Mouse (Mus musculus) myocyte (in vitro differentiated cells): ENCODE measurements around the gene H2-M10.2. TPM values are rescaled to one million over a fixed set of nuclear protein-coding genes. Genes with fewer than 3 reads are reported as not detected.

Experiments used
- H3K27me3 ChIP-seq: one replicate; pipeline ENCODE4 v1.6.1; 2011; ENCODE audit not compliant: control insufficient read depth, insufficient read depth, insufficient read length
- H3K36me3 ChIP-seq: one replicate; pipeline ENCODE4 v1.6.1; 2011; ENCODE audit not compliant: control insufficient read depth, insufficient read depth
- H3K4me2 ChIP-seq: one replicate; pipeline ENCODE4 v1.6.1; 2011; ENCODE audit warnings: low read depth, control low read depth
- H3K4me3 ChIP-seq: one replicate; pipeline ENCODE4 v1.5.1; 2011; ENCODE audit warnings: mild to moderate bottlenecking, control low read depth, moderate library complexity
- H3K79me2 ChIP-seq: one replicate; pipeline ENCODE4 v1.6.1; 2011; ENCODE audit not compliant: control insufficient read depth, insufficient read depth
- H3ac ChIP-seq: one replicate; pipeline ENCODE4 v1.6.1; 2011; ENCODE audit not compliant: control insufficient read depth, insufficient read length
- CEBPB ChIP-seq: IDR thresholded peaks from 2 replicates; pipeline ENCODE4 v1.6.1; 2011; ENCODE audit warnings: mild to moderate bottlenecking, moderate library complexity; ENCODE audit not compliant: poor library complexity, insufficient read depth, severe bottlenecking
- E2F4 ChIP-seq: IDR thresholded peaks from one replicate; pipeline ENCODE4 v1.6.1; 2011; ENCODE audit warnings: mild to moderate bottlenecking, control low read depth, moderate library complexity; ENCODE audit not compliant: insufficient read depth
- MAX ChIP-seq: IDR thresholded peaks from one replicate; pipeline ENCODE4 v1.6.1; 2011; ENCODE audit warnings: low read depth, mild to moderate bottlenecking, control low read depth
- MYOD1 ChIP-seq, 3 experiments: IDR thresholded peaks; one replicate each; pipeline ENCODE4 v1.6.1; 2011; ENCODE audit warnings: control low read depth in 2 of 3, low read depth in 2 of 3, mild to moderate bottlenecking in 2 of 3, moderate library complexity in 1 of 3; ENCODE audit not compliant: insufficient read length in 2 of 3, control insufficient read depth in 1 of 3
- MYOG ChIP-seq, 3 experiments: IDR thresholded peaks; one replicate each; pipeline ENCODE4 v1.6.1; 2011; ENCODE audit warnings: control low read depth in 2 of 3, low read depth in 2 of 3, mild to moderate bottlenecking in 2 of 3; ENCODE audit not compliant: insufficient read length in 2 of 3, control insufficient read depth in 1 of 3, insufficient read depth in 1 of 3
- POLR2A ChIP-seq: IDR thresholded peaks from one replicate; pipeline ENCODE4 v1.6.1; 2011; ENCODE audit warnings: low read depth, mild to moderate bottlenecking, control low read depth, moderate library complexity; ENCODE audit not compliant: insufficient read length
- POLR2AphosphoS2 ChIP-seq: IDR thresholded peaks from one replicate; pipeline ENCODE4 v1.6.1; 2011; ENCODE audit warnings: low read depth, control low read depth; ENCODE audit not compliant: insufficient read length
- REST ChIP-seq: IDR thresholded peaks from one replicate; pipeline ENCODE4 v1.6.1; 2011; ENCODE audit warnings: mild to moderate bottlenecking, control low read depth, moderate library complexity; ENCODE audit not compliant: insufficient read depth, insufficient read length
- SRF ChIP-seq: IDR thresholded peaks from one replicate; pipeline ENCODE4 v1.6.1; 2011; ENCODE audit warnings: low read depth; ENCODE audit not compliant: control insufficient read depth, insufficient read length
- TCF12 ChIP-seq: IDR thresholded peaks from one replicate; pipeline ENCODE4 v1.6.1; 2011; ENCODE audit warnings: mild to moderate bottlenecking, control low read depth; ENCODE audit not compliant: poor library complexity, insufficient read depth, severe bottlenecking
- TCF3 ChIP-seq: IDR thresholded peaks from one replicate; pipeline ENCODE4 v1.6.1; 2011; ENCODE audit warnings: low read depth, control low read depth; ENCODE audit not compliant: insufficient read length
- USF1 ChIP-seq: IDR thresholded peaks from one replicate; pipeline ENCODE4 v1.6.1; 2011; ENCODE audit warnings: low read depth, mild to moderate bottlenecking, control low read depth, moderate library complexity
- polyA plus RNA-seq: library from polyadenylated mRNA; unstranded; fragments of >200 nt; fragmentation: generic; extraction: Trizol; gene quantifications from one replicate; pipeline ENCODE4 v1.2.1, GENCODE M21; 2012; ENCODE audit warnings: missing spikeins

H2-M10.2 gene
- polyA plus RNA-seq, 1 experiment: not detected

DNA sequence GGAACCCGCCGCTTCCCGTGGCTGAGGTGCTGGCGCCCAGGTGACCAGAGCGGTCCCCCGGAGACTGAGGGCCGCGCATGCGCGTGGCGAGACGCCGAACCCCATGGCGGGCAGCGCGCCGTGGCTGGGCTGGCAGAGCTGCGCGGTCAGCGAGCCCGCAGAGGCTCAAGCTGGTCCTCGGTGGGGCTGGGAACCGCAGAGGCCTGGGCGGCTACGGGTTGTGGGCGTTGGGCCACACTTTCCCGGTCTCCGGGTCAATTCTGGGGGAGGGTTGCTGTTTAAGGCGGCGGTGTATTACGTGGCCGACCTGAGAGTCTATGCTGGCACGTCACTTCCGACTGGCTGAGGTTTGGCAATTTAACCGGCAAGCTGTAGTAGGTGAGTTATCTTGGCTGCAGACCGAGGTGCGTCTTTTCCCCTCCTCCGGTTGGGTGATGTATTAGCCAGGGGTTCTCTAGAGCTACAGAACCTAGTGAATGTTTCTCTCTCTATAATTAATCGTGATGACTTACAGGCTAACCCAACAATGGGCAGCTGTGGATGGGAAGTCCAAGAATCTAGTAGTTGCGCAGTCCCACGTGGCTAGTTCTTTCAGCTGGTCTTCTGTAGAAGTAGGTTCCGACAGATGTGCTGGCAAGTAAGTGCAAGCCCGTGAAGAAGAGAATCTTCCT, 14.6 kb downstream of the H2-M10.2 start, which contains the start of gene Trim39:
Trim39 (minus strand) TSS at position 662 of the 671 bp plus-strand sequence.
- Histone ChIP-seq H3K4me3 (peak within 1 kb of the TSS; percentile 83), H3K79me2 (peaks cover 52% of the 10 kb centered on the region), H3K27me3 (no peaks in the 10 kb centered on the region), H3K36me3 (peaks cover 6% of the 10 kb centered on the region), H3K4me2 (peak within 1 kb of the TSS; percentile 97), H3ac (peak within 1 kb of the TSS; percentile 82)
- no peak for TF ChIP-seq E2F4
- peak; percentile 7 for TF ChIP-seq POLR2AphosphoS2
- no peak for TF ChIP-seq SRF
- TF ChIP-seq MYOD1 (IDR thresholded peaks at IDR 0.05; ENCODE audit: control insufficient read depth in 1 of 3, insufficient read length in 2 of 3, low read depth in 2 of 3): no peak
- no peak for TF ChIP-seq REST
- TF ChIP-seq POLR2A: peak; percentile 64

- Histone ChIP-seq H3K36me3 (peaks cover 5% of the 10 kb centered on the region), H3ac (peak overlapping the region; percentile 82), H3K4me2 (peak overlapping the region; percentile 78), H3K79me2 (peaks cover 46% of the 10 kb centered on the region), H3K27me3 (no peaks in the 10 kb centered on the region), H3K4me3 (peak overlapping the region; percentile 83)
- TF ChIP-seq USF1 (no peak), TCF3 (no peak), POLR2A (peak; percentile 63), MYOD1 (IDR thresholded peaks at IDR 0.05; ENCODE audit: control insufficient read depth in 1 of 3, insufficient read length in 2 of 3, low read depth in 2 of 3) (peak in 2 of 3 experiments; percentile 55 to 68), CEBPB (no peak), SRF (no peak), REST (no peak), TCF12 (no peak), MAX (no peak), E2F4 (peak; percentile 2), POLR2AphosphoS2 (peak; percentile 66), MYOG (IDR thresholded peaks at IDR 0.05; ENCODE audit: control insufficient read depth in 1 of 3, insufficient read depth in 1 of 3, insufficient read length in 2 of 3, low read depth in 2 of 3) (peak in 2 of 3 experiments; percentile 76 to 84)
Observed at GRCm38 (mm10) chr17:36270956-36271585, 15.2 kb downstream of the H2-M10.2 start.

DNA sequence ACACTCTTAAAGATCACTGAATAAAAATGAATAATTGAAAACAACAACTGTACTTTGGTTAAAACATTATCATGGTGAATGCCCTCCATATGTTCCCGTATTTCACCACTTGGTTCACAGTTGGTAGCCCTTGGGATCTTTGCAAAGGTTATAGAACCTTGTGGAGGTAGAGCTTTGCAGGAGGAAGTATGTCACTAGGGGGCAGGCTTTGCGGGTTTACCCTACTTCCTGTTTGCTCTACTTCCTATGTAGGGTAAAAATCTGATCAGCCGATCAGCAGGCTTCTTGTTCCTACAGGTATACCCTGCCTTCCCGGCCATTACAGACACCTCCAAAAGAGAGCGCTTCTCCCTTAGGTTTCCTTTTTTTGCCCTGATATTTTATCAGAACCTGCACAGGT, 20.5 kb downstream of the H2-M10.2 start:
- no peak overlapping the region for H3K4me3 ChIP-seq
- H3K36me3 ChIP-seq: peaks cover 6% of the 10 kb centered on the region
- no peaks in the 10 kb centered on the region for H3K27me3 ChIP-seq
- no peaks in the 10 kb centered on the region for H3K79me2 ChIP-seq
- H3K4me2 ChIP-seq: no peak overlapping the region
- TF ChIP-seq MYOD1 (IDR thresholded peaks at IDR 0.05; ENCODE audit: control insufficient read depth in 1 of 3, insufficient read length in 2 of 3, low read depth in 2 of 3): no peak
- TF ChIP-seq SRF: no peak
- TF ChIP-seq E2F4: no peak
- TF ChIP-seq REST: no peak
- TF ChIP-seq CEBPB: no peak
- TF ChIP-seq MYOG (IDR thresholded peaks at IDR 0.05; ENCODE audit: control insufficient read depth in 1 of 3, insufficient read depth in 1 of 3, insufficient read length in 2 of 3, low read depth in 2 of 3): no peak
- no peak for TF ChIP-seq USF1
- TF ChIP-seq TCF3: no peak
- no peak for TF ChIP-seq POLR2A
- TF ChIP-seq TCF12: no peak
- no peak for TF ChIP-seq MAX
- no peak for TF ChIP-seq POLR2AphosphoS2
- H3ac ChIP-seq: no peak overlapping the region

- H3K79me2 ChIP-seq: no peaks in the 10 kb centered on the region
- H3K4me2 ChIP-seq: no peak overlapping the region
- no peak for TF ChIP-seq USF1
- no peak for TF ChIP-seq MYOD1 (IDR thresholded peaks at IDR 0.05; ENCODE audit: control insufficient read depth in 1 of 3, insufficient read length in 2 of 3, low read depth in 2 of 3)
- TF ChIP-seq E2F4: no peak
- no peak for TF ChIP-seq TCF12
- no peak for TF ChIP-seq SRF
- no peak for TF ChIP-seq REST
- TF ChIP-seq TCF3: no peak
- TF ChIP-seq MYOG (IDR thresholded peaks at IDR 0.05; ENCODE audit: control insufficient read depth in 1 of 3, insufficient read depth in 1 of 3, insufficient read length in 2 of 3, low read depth in 2 of 3): no peak
- no peak for TF ChIP-seq POLR2A
- TF ChIP-seq MAX: no peak
- no peak for TF ChIP-seq CEBPB
- TF ChIP-seq POLR2AphosphoS2: no peak
- no peak overlapping the region for H3K4me3 ChIP-seq
- no peaks in the 10 kb centered on the region for H3K27me3 ChIP-seq
- peaks cover 6% of the 10 kb centered on the region for H3K36me3 ChIP-seq
- no peak overlapping the region for H3ac ChIP-seq
Observed at GRCm38 (mm10) chr17:36264273-36264925, 21.9 kb downstream of the H2-M10.2 start.
